Mouse (Mus musculus) intestine, postnatal 0 days (tissue): Measurements from ENCODE around the gene Car9. TPM values are rescaled to one million over a fixed set of nuclear protein-coding genes. Genes with fewer than 3 reads are reported as not detected.

ENCODE experiments used
- ATAC-seq: fragments of 200-750 bp; cut with Nextera tagmentation; 2 replicates; pipeline ENCODE4 v1.8.0; 2017; ENCODE audit warnings: mild to moderate bottlenecking, moderate TSS enrichment, moderate library complexity
- H3K27ac ChIP-seq: fragments of 300-500 bp; sonication (generic); 2 replicates; pipeline ENCODE4 v1.5.1; 2014; ENCODE audit warnings: mild to moderate bottlenecking, low read depth, low read length, moderate library complexity
- H3K27me3 ChIP-seq: fragments of 300-500 bp; sonication (generic); replicated peaks from 2 replicates; pipeline ENCODE4 v1.6.1; 2014; ENCODE audit warnings: low read length, mixed read lengths; ENCODE audit not compliant: control insufficient read depth, insufficient read depth
- H3K36me3 ChIP-seq: fragments of 300-500 bp; sonication (generic); 2 replicates; pipeline ENCODE4 v1.6.1; 2014; ENCODE audit warnings: mild to moderate bottlenecking, moderate library complexity; ENCODE audit not compliant: control insufficient read depth, insufficient read depth
- H3K4me1 ChIP-seq: fragments of 300-500 bp; sonication (generic); replicated peaks from 2 replicates; pipeline ENCODE4 v1.6.1; 2014; ENCODE audit warnings: antibody characterized with exemption, low read length, mixed read lengths; ENCODE audit not compliant: control insufficient read depth, insufficient read depth
- H3K4me2 ChIP-seq: fragments of 300-500 bp; sonication (generic); replicated peaks from 2 replicates; pipeline ENCODE4 v1.6.1; 2014; ENCODE audit warnings: low read depth, mild to moderate bottlenecking, moderate library complexity
- H3K4me3 ChIP-seq: fragments of 300-500 bp; sonication (generic); 2 replicates; pipeline ENCODE4 v1.5.1; 2014; ENCODE audit warnings: low read depth, low read length
- H3K9ac ChIP-seq: fragments of 300-500 bp; sonication (generic); 2 replicates; pipeline ENCODE4 v1.6.1; 2014; ENCODE audit warnings: mild to moderate bottlenecking, low read depth, low read length
- H3K9me3 ChIP-seq: fragments of 300-500 bp; sonication (generic); 2 replicates; pipeline ENCODE4 v1.6.1; 2016; ENCODE audit warnings: mixed run types; ENCODE audit not compliant: control insufficient read depth
- CTCF ChIP-seq: sonication (generic); IDR thresholded peaks from 2 replicates; pipeline ENCODE4 v1.5.1; 2016; ENCODE audit warnings: low read depth, mild to moderate bottlenecking, control low read depth, antibody characterized with exemption, moderate library complexity
- WGBS: fragments of 180-500 bp; shearing (Covaris S2); extraction: QIAGEN DNeasy Blood & Tissue Kit; methylation state at CpG from one replicate; pipeline ENCODE4 v1.1.7; 2014; 5-methylcytosine and 5-hydroxymethylcytosine counted together
- polyA plus RNA-seq: library from polyadenylated mRNA; unstranded; fragments of >200 nt; fragmentation: Nextera tagmentation; extraction: Ambion mirVana; gene quantifications from 2 replicates; pipeline ENCODE4 v1.2.1, GENCODE M21; 2015

Car9 gene
- polyA plus RNA-seq, 1 experiment from 2014 or later: 5.4 TPM

GRCm38 (mm10) chr4:43473636-43474035 lies 33.1 kb upstream of the Car9 start:
- H3K27ac ChIP-seq: no peak overlapping the region
- 74% methylated on average over 1 of the region's 1 CpGs for WGBS
- no peaks in the 10 kb centered on the region for H3K36me3 ChIP-seq
- H3K4me2 ChIP-seq: no peak overlapping the region
- H3K4me1 ChIP-seq: peaks cover 3% of the 10 kb centered on the region; the same call in 1 of the 2 replicates
- ATAC-seq: no peak
- no peak overlapping the region for H3K9ac ChIP-seq
- no peaks in the 10 kb centered on the region for H3K9me3 ChIP-seq
- no peaks in the 10 kb centered on the region for H3K27me3 ChIP-seq
- TF ChIP-seq CTCF: no peak
- no peak overlapping the region for H3K4me3 ChIP-seq

DNA sequence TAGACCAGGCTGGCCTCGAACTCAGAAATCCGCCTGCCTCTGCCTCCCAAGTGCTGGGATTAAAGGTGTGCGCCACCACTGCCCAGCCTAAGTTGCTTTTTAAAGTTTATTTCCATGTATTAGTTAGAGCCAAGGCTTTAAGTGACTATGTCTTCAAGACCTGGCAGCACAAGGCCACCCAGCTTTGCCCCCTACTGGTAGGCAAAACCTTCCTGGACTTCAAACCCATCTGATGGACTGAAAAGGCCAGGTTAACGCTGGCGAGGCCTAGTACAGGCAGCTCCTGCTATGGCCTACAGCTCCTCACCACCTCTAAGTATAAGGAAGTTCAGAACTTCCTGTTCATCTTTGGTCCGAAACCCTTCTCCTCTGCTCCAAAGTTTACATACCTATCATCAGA lies 30.2 kb upstream of the Car9 start:
- H3K9me3 ChIP-seq: no peaks in the 10 kb centered on the region
- H3K4me1 ChIP-seq: peaks cover 3% of the 10 kb centered on the region; the same call in 1 of the 2 replicates
- H3K4me2 ChIP-seq: no peak overlapping the region
- no peaks in the 10 kb centered on the region for H3K27me3 ChIP-seq
- no peak overlapping the region for H3K9ac ChIP-seq
- H3K4me3 ChIP-seq: no peak overlapping the region
- H3K27ac ChIP-seq: no peak overlapping the region
- no peaks in the 10 kb centered on the region for H3K36me3 ChIP-seq
- no peak for ATAC-seq
- peak; percentile 59 for TF ChIP-seq CTCF
- 85% methylated on average over 6 of the region's 6 CpGs for WGBS

- H3K4me3 ChIP-seq: peak overlapping the region; percentile 24
- 19% methylated on average over 11 of the region's 11 CpGs for WGBS
- no peak overlapping the region; the same call in 1 of the 2 replicates for H3K9ac ChIP-seq
- H3K4me1 ChIP-seq: peaks cover 3% of the 10 kb centered on the region; the same call in 1 of the 2 replicates
- no peaks in the 10 kb centered on the region for H3K27me3 ChIP-seq
- no peaks in the 10 kb centered on the region for H3K36me3 ChIP-seq
- H3K4me2 ChIP-seq: peak overlapping the region; percentile 64
- no peak overlapping the region; the same call in 1 of the 2 replicates for H3K27ac ChIP-seq
- ATAC-seq: peak; percentile 71
- peak; percentile 77 for TF ChIP-seq CTCF
- H3K9me3 ChIP-seq: no peaks in the 10 kb centered on the region
Observed at GRCm38 (mm10) chr4:43477857-43478533, 28.8 kb upstream of the Car9 start.

GRCm38 (mm10) chr4:43478534-43478858 lies 28.3 kb upstream of the Car9 start:
- H3K4me1 ChIP-seq: peaks cover 3% of the 10 kb centered on the region; the same call in 1 of the 2 replicates
- no peak overlapping the region; the same call in 1 of the 2 replicates for H3K9ac ChIP-seq
- TF ChIP-seq CTCF: no peak
- H3K27ac ChIP-seq: no peak overlapping the region; the same call in 1 of the 2 replicates
- WGBS: 46% methylated on average over 8 of the region's 8 CpGs
- H3K36me3 ChIP-seq: no peaks in the 10 kb centered on the region
- H3K4me3 ChIP-seq: peak overlapping the region; percentile 24
- H3K9me3 ChIP-seq: no peaks in the 10 kb centered on the region
- no peak for ATAC-seq
- H3K27me3 ChIP-seq: no peaks in the 10 kb centered on the region
- H3K4me2 ChIP-seq: peak overlapping the region; percentile 64

GRCm38 (mm10) chr4:43478906-43479832 lies 27.6 kb upstream of the Car9 start:
- Histone ChIP-seq H3K4me1 (peaks cover 3% of the 10 kb centered on the region; the same call in 1 of the 2 replicates), H3K4me2 (no peak overlapping the region), H3K27ac (no peak overlapping the region), H3K27me3 (no peaks in the 10 kb centered on the region), H3K9ac (no peak overlapping the region), H3K36me3 (no peaks in the 10 kb centered on the region), H3K4me3 (no peak overlapping the region), H3K9me3 (no peaks in the 10 kb centered on the region)
- no peak for ATAC-seq
- peak; percentile 75 for TF ChIP-seq CTCF
- 56% methylated on average over 24 of the region's 24 CpGs for WGBS

DNA sequence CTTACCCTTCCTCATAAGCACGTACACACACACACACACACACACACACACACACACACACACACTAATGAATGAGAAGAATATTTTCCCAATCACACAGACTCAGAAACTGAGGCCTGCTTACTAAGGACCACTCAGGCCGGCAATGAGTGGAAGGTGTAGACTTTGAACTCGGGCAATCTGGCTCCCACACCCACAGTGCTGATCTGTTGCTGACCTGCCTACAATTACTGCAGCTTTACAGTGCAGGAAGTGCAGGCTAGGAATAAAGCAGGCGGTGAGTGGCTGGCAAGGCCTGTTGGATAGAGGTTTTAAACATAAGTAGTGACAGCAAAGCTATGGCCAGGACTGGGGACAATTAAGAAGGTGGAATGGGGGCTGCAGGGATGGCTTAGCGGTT lies 25.8 kb upstream of the Car9 start:
- Histone ChIP-seq H3K4me3 (no peak overlapping the region), H3K9me3 (no peaks in the 10 kb centered on the region), H3K4me2 (no peak overlapping the region), H3K27me3 (no peaks in the 10 kb centered on the region), H3K27ac (no peak overlapping the region), H3K9ac (no peak overlapping the region), H3K4me1 (peaks cover 3% of the 10 kb centered on the region; the same call in 1 of the 2 replicates), H3K36me3 (no peaks in the 10 kb centered on the region)
- peak; percentile 84 for ATAC-seq
- WGBS: 47% methylated on average over 5 of the region's 5 CpGs
- TF ChIP-seq CTCF: no peak
